Mouse (Mus musculus): ENCODE measurements around the gene Hist1h3d. TPM values are rescaled to one million over a fixed set of nuclear protein-coding genes. Genes with fewer than 3 reads are reported as not detected.
"Not testable (repeated sequence)": the region's sequence is repeated elsewhere in the genome, so short reads cannot be mapped to it uniquely, and the experiment has no call there.

The Hist1h3d gene
- total and polyA plus RNA-seq, 3 experiments: 1.4 to 150 TPM; not detected in 1

DNA sequence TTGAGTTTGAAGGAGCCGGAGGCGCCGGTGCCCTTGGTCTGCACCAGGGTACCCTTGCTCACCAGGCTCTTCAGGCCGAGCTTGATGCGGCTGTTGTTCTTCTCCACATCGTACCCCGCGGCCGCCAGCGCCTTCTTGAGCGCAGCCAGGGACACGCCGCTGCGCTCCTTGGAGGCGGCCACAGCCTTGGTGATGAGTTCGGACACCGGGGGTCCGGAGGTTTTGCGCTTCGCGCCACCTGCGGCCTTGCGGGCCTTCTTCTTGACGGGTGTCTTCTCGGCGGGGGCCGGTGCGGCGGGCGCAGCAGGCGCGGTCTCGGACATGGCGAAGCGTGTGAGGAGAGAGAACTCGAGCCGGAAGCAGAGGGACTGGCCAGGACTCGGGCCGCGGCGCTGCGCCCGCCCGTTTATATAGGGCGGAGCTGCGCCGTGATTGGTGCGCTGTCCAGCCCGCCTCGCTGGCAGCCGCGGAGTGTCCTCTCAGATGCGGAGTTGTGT is 46.7 kb downstream of the Hist1h3d start, which contains the start of gene Hist1h1e:
Hist1h1e (minus strand) TSS at position 384 of the 497 bp plus-strand sequence.
- H3K9me3 ChIP-seq (replicated peaks; ENCODE audit: insufficient read depth, low read length); H3K79me2 ChIP-seq (ENCODE audit: control insufficient read depth, insufficient read depth, low read length, poor library complexity); H3K4me1 ChIP-seq (ENCODE audit: control insufficient read depth in 1 of 2, insufficient read depth in 2 of 2, low read length in 2 of 2); H3K27me3 ChIP-seq (ENCODE audit: control insufficient read depth in 1 of 2, insufficient read depth in 2 of 2, low read length in 2 of 2); H3K36me3 ChIP-seq (ENCODE audit: control insufficient read depth in 1 of 2, insufficient read depth in 2 of 2, low read length in 2 of 2): not testable (repeated sequence)
- H3K4me3 ChIP-seq (ENCODE audit: control insufficient read depth in 1 of 2, insufficient read depth in 1 of 2, low read depth in 2 of 2, low read length in 2 of 2): peak within 1 kb of the TSS; percentile 49 to 52
- peak within 1 kb of the TSS; percentile 95 for H3K27ac ChIP-seq (ENCODE audit: control insufficient read depth, low read depth, low read length)
- DNase-seq (ENCODE audit: low read depth, low spot score): peak; percentile 90
- TF ChIP-seq TBP (IDR thresholded peaks at IDR 0.05; ENCODE audit: low read depth, low read length) (peak; percentile 99), SIN3A (IDR thresholded peaks at IDR 0.05; ENCODE audit: low read length) (peak; percentile 62; the same call in 1 of the 2 replicates), HCFC1 (IDR thresholded peaks at IDR 0.05; ENCODE audit: low read depth, low read length) (peak; percentile 63; the same call in 1 of the 2 replicates), ELF1 (IDR thresholded peaks at IDR 0.05; ENCODE audit: low read depth, low read length) (peak; percentile 46; the same call in 1 of the 2 replicates), POLR2AphosphoS2 (IDR thresholded peaks at IDR 0.05; ENCODE audit: low read length) (peak; percentile 86; the same call in 1 of the 2 replicates), EP300 (IDR thresholded peaks at IDR 0.05; ENCODE audit: low read depth in 1 of 2, low read length in 2 of 2) (0 out of 4 replicates have a peak, but pooled peaks of 1 of the 2 experiments have one; percentile 32), NELFE (IDR thresholded peaks at IDR 0.05; ENCODE audit: low read depth, low read length) (peak; percentile 99), MXI1 (IDR thresholded peaks at IDR 0.05; ENCODE audit: low read depth, low read length) (peak; percentile 9), CHD1 (IDR thresholded peaks at IDR 0.05; ENCODE audit: low read depth, low read length) (peak; percentile 26; the same call in 1 of the 2 replicates), ZMIZ1 (IDR thresholded peaks at IDR 0.05; ENCODE audit: low read depth, low read length) (peak; percentile 100), E2F4 (IDR thresholded peaks at IDR 0.05; ENCODE audit: borderline replicate concordance, low read depth, low read length) (peak; percentile 44; the same call in 1 of the 2 replicates), POLR2AphosphoS5 (IDR thresholded peaks at IDR 0.05; ENCODE audit: borderline replicate concordance, low read depth, low read length) (0 out of 2 replicates have a peak, but pooled peaks have one; percentile 76), TCF12 (IDR thresholded peaks at IDR 0.05; ENCODE audit: low read depth, low read length) (peak; percentile 88), UBTF (IDR thresholded peaks at IDR 0.05; ENCODE audit: borderline replicate concordance, insufficient read depth, low read depth, low read length) (peak; percentile 11; the same call in 1 of the 2 replicates), POLR2A (IDR thresholded peaks at IDR 0.05; ENCODE audit: control insufficient read depth in 1 of 2, insufficient read depth in 1 of 2, low read depth in 1 of 2, low read length in 2 of 2, poor library complexity in 1 of 2) (peak; percentile 79 to 82; a peak in 3 of 4 replicates)
- H3K9ac ChIP-seq (ENCODE audit: control insufficient read depth, low read depth, low read length, poor library complexity, severe bottlenecking): peak within 1 kb of the TSS; percentile 88

- peak overlapping the region; percentile 69 for H3K9ac ChIP-seq (ENCODE audit: control insufficient read depth, low read depth, low read length, poor library complexity, severe bottlenecking)
- H3K27me3 ChIP-seq (ENCODE audit: control insufficient read depth in 1 of 2, insufficient read depth in 2 of 2, low read length in 2 of 2): peaks cover 0 to 2% of the 10 kb centered on the region in 2 experiments; a peak in 1 of 4 replicates
- peak overlapping the region; percentile 63; the same call in 1 of the 2 replicates for H3K27ac ChIP-seq (ENCODE audit: control insufficient read depth, low read depth, low read length)
- peaks cover 0 to 10% of the 10 kb centered on the region in 2 experiments; a peak in 2 of 4 replicates for H3K4me1 ChIP-seq (ENCODE audit: control insufficient read depth in 1 of 2, insufficient read depth in 2 of 2, low read length in 2 of 2)
- no peaks in the 10 kb centered on the region for H3K9me3 ChIP-seq (replicated peaks; ENCODE audit: insufficient read depth, low read length)
- H3K36me3 ChIP-seq (ENCODE audit: control insufficient read depth in 1 of 2, insufficient read depth in 2 of 2, low read length in 2 of 2): peaks cover 0 to 9% of the 10 kb centered on the region in 2 experiments; a peak in 2 of 4 replicates
- no peak for DNase-seq (ENCODE audit: low read depth, low spot score)
- H3K4me3 ChIP-seq (ENCODE audit: control insufficient read depth in 1 of 2, insufficient read depth in 1 of 2, low read depth in 2 of 2, low read length in 2 of 2): peak overlapping the region; percentile 49 to 52
- no peak; the same call in 1 of the 2 replicates for TF ChIP-seq SIN3A (IDR thresholded peaks at IDR 0.05; ENCODE audit: low read length)
- peaks cover 2% of the 10 kb centered on the region; the same call in 1 of the 2 replicates for H3K79me2 ChIP-seq (ENCODE audit: control insufficient read depth, insufficient read depth, low read length, poor library complexity)
These were observed 47.4 kb downstream of the Hist1h3d start for GRCm38 (mm10) chr13:23622861-23623450.

Other genes with a start within 250 kb of the Hist1h3d start
Only the 30 nearest of the 35 such genes appear.
- 12.5 and 16.2 TPM in 2 replicates for gene Abt1, start 151.9 kb upstream of the Hist1h3d start, total RNA-seq (2012; rRNA removed)
- gene Abt1, start 151.9 kb upstream of the Hist1h3d start, polyA plus RNA-seq (2012; ENCODE audit: insufficient read depth in 1 of 2, insufficient read length in 2 of 2, low read depth in 1 of 2, low replicate concordance in 2 of 2, missing spikeins in 1 of 2): 10 to 100 TPM in 1 of 2 experiments, not detected in 1; 14.2 TPM
- gene Btn1a1, start 109.9 kb upstream of the Hist1h3d start, total RNA-seq (2012; rRNA removed): 0.07 TPM in 1 of 2 replicates, not detected in the other
- under 1 TPM in 1 of 2 experiments, not detected in 1; 0.25 TPM for gene Btn1a1, start 109.9 kb upstream of the Hist1h3d start, polyA plus RNA-seq (2012; ENCODE audit: insufficient read depth in 1 of 2, insufficient read length in 2 of 2, low read depth in 1 of 2, low replicate concordance in 2 of 2, missing spikeins in 1 of 2)
- gene Btn2a2, start 86.9 kb upstream of the Hist1h3d start, total RNA-seq (2012; rRNA removed): not detected in 2 replicates
- not detected for gene Btn2a2, start 86.9 kb upstream of the Hist1h3d start, polyA plus RNA-seq (2012; ENCODE audit: insufficient read depth in 1 of 2, insufficient read length in 2 of 2, low read depth in 1 of 2, low replicate concordance in 2 of 2, missing spikeins in 1 of 2)
- 5,750 and 5,753 TPM in 2 replicates for gene Hist1h4h, start 44.7 kb upstream of the Hist1h3d start, total RNA-seq (2012; rRNA removed)
- gene Hist1h4h, start 44.7 kb upstream of the Hist1h3d start, polyA plus RNA-seq (2012; ENCODE audit: insufficient read depth in 1 of 2, insufficient read length in 2 of 2, low read depth in 1 of 2, low replicate concordance in 2 of 2, missing spikeins in 1 of 2): 1 to 10 TPM in 1 of 2 experiments, not detected in 1; 9.9 TPM
- gene Hist1h2af, start 41.9 kb upstream of the Hist1h3d start, total RNA-seq (2012; rRNA removed): 939 and 1,000 TPM in 2 replicates
- gene Hist1h2af, start 41.9 kb upstream of the Hist1h3d start, polyA plus RNA-seq (2012; ENCODE audit: insufficient read depth in 1 of 2, insufficient read length in 2 of 2, low read depth in 1 of 2, low replicate concordance in 2 of 2, missing spikeins in 1 of 2): 10 to 100 TPM in 1 of 2 experiments, not detected in 1; 64.3 TPM
- 441 and 728 TPM in 2 replicates for gene Hist1h3g, start 40.3 kb upstream of the Hist1h3d start, total RNA-seq (2012; rRNA removed)
- gene Hist1h3g, start 40.3 kb upstream of the Hist1h3d start, polyA plus RNA-seq (2012; ENCODE audit: insufficient read depth in 1 of 2, insufficient read length in 2 of 2, low read depth in 1 of 2, low replicate concordance in 2 of 2, missing spikeins in 1 of 2): 1 to 10 TPM in 1 of 2 experiments, not detected in 1; 5.2 TPM
- 275 and 350 TPM in 2 replicates for gene Hist1h2bh, start 32.4 kb upstream of the Hist1h3d start, total RNA-seq (2012; rRNA removed)
- under 1 TPM in 1 of 2 experiments, not detected in 1; 0.70 TPM for gene Hist1h2bh, start 32.4 kb upstream of the Hist1h3d start, polyA plus RNA-seq (2012; ENCODE audit: insufficient read depth in 1 of 2, insufficient read length in 2 of 2, low read depth in 1 of 2, low replicate concordance in 2 of 2, missing spikeins in 1 of 2)
- 541 and 709 TPM in 2 replicates for gene Hist1h3f, start 31.7 kb upstream of the Hist1h3d start, total RNA-seq (2012; rRNA removed)
- gene Hist1h3f, start 31.7 kb upstream of the Hist1h3d start, polyA plus RNA-seq (2012; ENCODE audit: insufficient read depth in 1 of 2, insufficient read length in 2 of 2, low read depth in 1 of 2, low replicate concordance in 2 of 2, missing spikeins in 1 of 2): 1 to 10 TPM in 1 of 2 experiments, not detected in 1; 1.2 TPM
- 3,786 and 4,217 TPM in 2 replicates for gene Hist1h4f, start 24.1 kb upstream of the Hist1h3d start, total RNA-seq (2012; rRNA removed)
- gene Hist1h4f, start 24.1 kb upstream of the Hist1h3d start, polyA plus RNA-seq (2012; ENCODE audit: insufficient read depth in 1 of 2, insufficient read length in 2 of 2, low read depth in 1 of 2, low replicate concordance in 2 of 2, missing spikeins in 1 of 2): 10 to 100 TPM in 1 of 2 experiments, not detected in 1; 14.4 TPM
- gene Hist1h1d, start 22.5 kb upstream of the Hist1h3d start, total RNA-seq (2012; rRNA removed): 115 and 134 TPM in 2 replicates
- gene Hist1h1d, start 22.5 kb upstream of the Hist1h3d start, polyA plus RNA-seq (2012; ENCODE audit: insufficient read depth in 1 of 2, insufficient read length in 2 of 2, low read depth in 1 of 2, low replicate concordance in 2 of 2, missing spikeins in 1 of 2): under 1 TPM in 1 of 2 experiments, not detected in 1; 0.24 TPM
- 1,049 and 1,400 TPM in 2 replicates for gene Hist1h3e, start 13.4 kb upstream of the Hist1h3d start, total RNA-seq (2012; rRNA removed)
- gene Hist1h3e, start 13.4 kb upstream of the Hist1h3d start, polyA plus RNA-seq (2012; ENCODE audit: insufficient read depth in 1 of 2, insufficient read length in 2 of 2, low read depth in 1 of 2, low replicate concordance in 2 of 2, missing spikeins in 1 of 2): 1 to 10 TPM in 1 of 2 experiments, not detected in 1; 4.5 TPM
- 560 and 662 TPM in 2 replicates for gene Hist1h2ae, start 4.5 kb upstream of the Hist1h3d start, total RNA-seq (2012; rRNA removed)
- gene Hist1h2ae, start 4.5 kb upstream of the Hist1h3d start, polyA plus RNA-seq (2012; ENCODE audit: insufficient read depth in 1 of 2, insufficient read length in 2 of 2, low read depth in 1 of 2, low replicate concordance in 2 of 2, missing spikeins in 1 of 2): 1 to 10 TPM in 1 of 2 experiments, not detected in 1; 3.3 TPM
- 2,580 and 3,348 TPM in 2 replicates for gene Hist1h2bg, start 4.4 kb upstream of the Hist1h3d start, total RNA-seq (2012; rRNA removed)
- 10 to 100 TPM in 1 of 2 experiments, not detected in 1; 14.7 TPM for gene Hist1h2bg, start 4.4 kb upstream of the Hist1h3d start, polyA plus RNA-seq (2012; ENCODE audit: insufficient read depth in 1 of 2, insufficient read length in 2 of 2, low read depth in 1 of 2, low replicate concordance in 2 of 2, missing spikeins in 1 of 2)
- 1,093 and 1,255 TPM in 2 replicates for gene Hist1h2bf, start 1.6 kb upstream of the Hist1h3d start, total RNA-seq (2012; rRNA removed)
- 1 to 10 TPM in 1 of 2 experiments, not detected in 1; 2.2 TPM for gene Hist1h2bf, start 1.6 kb upstream of the Hist1h3d start, polyA plus RNA-seq (2012; ENCODE audit: insufficient read depth in 1 of 2, insufficient read length in 2 of 2, low read depth in 1 of 2, low replicate concordance in 2 of 2, missing spikeins in 1 of 2)
- gene Hist1h2ad, start 1.4 kb upstream of the Hist1h3d start, total RNA-seq (2012; rRNA removed): 924 and 1,082 TPM in 2 replicates
- gene Hist1h2ad, start 1.4 kb upstream of the Hist1h3d start, polyA plus RNA-seq (2012; ENCODE audit: insufficient read depth in 1 of 2, insufficient read length in 2 of 2, low read depth in 1 of 2, low replicate concordance in 2 of 2, missing spikeins in 1 of 2): under 1 TPM in 1 of 2 experiments, not detected in 1; 0.14 TPM
- 1,889 and 1,922 TPM in 2 replicates for gene Hist1h4d, start 5.8 kb downstream of the Hist1h3d start, total RNA-seq (2012; rRNA removed)
- 10 to 100 TPM in 1 of 2 experiments, not detected in 1; 11.7 TPM for gene Hist1h4d, start 5.8 kb downstream of the Hist1h3d start, polyA plus RNA-seq (2012; ENCODE audit: insufficient read depth in 1 of 2, insufficient read length in 2 of 2, low read depth in 1 of 2, low replicate concordance in 2 of 2, missing spikeins in 1 of 2)
- gene Hist1h2be, start 45.4 kb downstream of the Hist1h3d start, total RNA-seq (2012; rRNA removed): 237 and 340 TPM in 2 replicates
- gene Hist1h2be, start 45.4 kb downstream of the Hist1h3d start, polyA plus RNA-seq (2012; ENCODE audit: insufficient read depth in 1 of 2, insufficient read length in 2 of 2, low read depth in 1 of 2, low replicate concordance in 2 of 2, missing spikeins in 1 of 2): under 1 TPM in 1 of 2 experiments, not detected in 1; 0.49 TPM
- 268 and 340 TPM in 2 replicates for gene Hist1h1e, start 46.8 kb downstream of the Hist1h3d start, total RNA-seq (2012; rRNA removed)
- 1 to 10 TPM in 1 of 2 experiments, not detected in 1; 1.6 TPM for gene Hist1h1e, start 46.8 kb downstream of the Hist1h3d start, polyA plus RNA-seq (2012; ENCODE audit: insufficient read depth in 1 of 2, insufficient read length in 2 of 2, low read depth in 1 of 2, low replicate concordance in 2 of 2, missing spikeins in 1 of 2)
- gene Hist1h2ac, start 108.2 kb downstream of the Hist1h3d start, total RNA-seq (2012; rRNA removed): 123 and 153 TPM in 2 replicates
- gene Hist1h2ac, start 108.2 kb downstream of the Hist1h3d start, polyA plus RNA-seq (2012; ENCODE audit: insufficient read depth in 1 of 2, insufficient read length in 2 of 2, low read depth in 1 of 2, low replicate concordance in 2 of 2, missing spikeins in 1 of 2): under 1 TPM in 1 of 2 experiments, not detected in 1; 0.15 TPM
- gene Hist1h2bc, start 108.4 kb downstream of the Hist1h3d start, total RNA-seq (2012; rRNA removed): 694 and 982 TPM in 2 replicates
- 1 to 10 TPM in 1 of 2 experiments, not detected in 1; 3.1 TPM for gene Hist1h2bc, start 108.4 kb downstream of the Hist1h3d start, polyA plus RNA-seq (2012; ENCODE audit: insufficient read depth in 1 of 2, insufficient read length in 2 of 2, low read depth in 1 of 2, low replicate concordance in 2 of 2, missing spikeins in 1 of 2)
- 2.7 and 6.3 TPM in 2 replicates for gene Hist1h1t, start 120.1 kb downstream of the Hist1h3d start, total RNA-seq (2012; rRNA removed)
- not detected for gene Hist1h1t, start 120.1 kb downstream of the Hist1h3d start, polyA plus RNA-seq (2012; ENCODE audit: insufficient read depth in 1 of 2, insufficient read length in 2 of 2, low read depth in 1 of 2, low replicate concordance in 2 of 2, missing spikeins in 1 of 2)
- 1,967 and 2,008 TPM in 2 replicates for gene Hist1h4c, start 122.7 kb downstream of the Hist1h3d start, total RNA-seq (2012; rRNA removed)
- 1 to 10 TPM in 1 of 2 experiments, not detected in 1; 4.1 TPM for gene Hist1h4c, start 122.7 kb downstream of the Hist1h3d start, polyA plus RNA-seq (2012; ENCODE audit: insufficient read depth in 1 of 2, insufficient read length in 2 of 2, low read depth in 1 of 2, low replicate concordance in 2 of 2, missing spikeins in 1 of 2)
- gene Hfe, start 135.1 kb downstream of the Hist1h3d start, total RNA-seq (2012; rRNA removed): not detected in 2 replicates
- not detected for gene Hfe, start 135.1 kb downstream of the Hist1h3d start, polyA plus RNA-seq (2012; ENCODE audit: insufficient read depth in 1 of 2, insufficient read length in 2 of 2, low read depth in 1 of 2, low replicate concordance in 2 of 2, missing spikeins in 1 of 2)
- gene Hist1h1c, start 163.0 kb downstream of the Hist1h3d start, total RNA-seq (2012; rRNA removed): 348 and 479 TPM in 2 replicates
- gene Hist1h1c, start 163.0 kb downstream of the Hist1h3d start, polyA plus RNA-seq (2012; ENCODE audit: insufficient read depth in 1 of 2, insufficient read length in 2 of 2, low read depth in 1 of 2, low replicate concordance in 2 of 2, missing spikeins in 1 of 2): 1 to 10 TPM in 1 of 2 experiments, not detected in 1; 3.8 TPM
- 1,651 and 2,239 TPM in 2 replicates for gene Hist1h3c, start 169.8 kb downstream of the Hist1h3d start, total RNA-seq (2012; rRNA removed)
- 1 to 10 TPM in 1 of 2 experiments, not detected in 1; 1.7 TPM for gene Hist1h3c, start 169.8 kb downstream of the Hist1h3d start, polyA plus RNA-seq (2012; ENCODE audit: insufficient read depth in 1 of 2, insufficient read length in 2 of 2, low read depth in 1 of 2, low replicate concordance in 2 of 2, missing spikeins in 1 of 2)
- 2,278 and 3,150 TPM in 2 replicates for gene Hist1h2bb, start 171.0 kb downstream of the Hist1h3d start, total RNA-seq (2012; rRNA removed)
- gene Hist1h2bb, start 171.0 kb downstream of the Hist1h3d start, polyA plus RNA-seq (2012; ENCODE audit: insufficient read depth in 1 of 2, insufficient read length in 2 of 2, low read depth in 1 of 2, low replicate concordance in 2 of 2, missing spikeins in 1 of 2): 1 to 10 TPM in 1 of 2 experiments, not detected in 1; 3.2 TPM
- gene Hist1h2ab, start 175.4 kb downstream of the Hist1h3d start, total RNA-seq (2012; rRNA removed): 2,219 and 2,780 TPM in 2 replicates
- gene Hist1h2ab, start 175.4 kb downstream of the Hist1h3d start, polyA plus RNA-seq (2012; ENCODE audit: insufficient read depth in 1 of 2, insufficient read length in 2 of 2, low read depth in 1 of 2, low replicate concordance in 2 of 2, missing spikeins in 1 of 2): 1 to 10 TPM in 1 of 2 experiments, not detected in 1; 8.0 TPM
- gene Hist1h3b, start 176.5 kb downstream of the Hist1h3d start, total RNA-seq (2012; rRNA removed): 1,725 and 2,102 TPM in 2 replicates
- 1 to 10 TPM in 1 of 2 experiments, not detected in 1; 6.6 TPM for gene Hist1h3b, start 176.5 kb downstream of the Hist1h3d start, polyA plus RNA-seq (2012; ENCODE audit: insufficient read depth in 1 of 2, insufficient read length in 2 of 2, low read depth in 1 of 2, low replicate concordance in 2 of 2, missing spikeins in 1 of 2)
- gene Hist1h4b, start 181.2 kb downstream of the Hist1h3d start, total RNA-seq (2012; rRNA removed): 3,071 and 3,339 TPM in 2 replicates
- gene Hist1h4b, start 181.2 kb downstream of the Hist1h3d start, polyA plus RNA-seq (2012; ENCODE audit: insufficient read depth in 1 of 2, insufficient read length in 2 of 2, low read depth in 1 of 2, low replicate concordance in 2 of 2, missing spikeins in 1 of 2): 10 to 100 TPM in 1 of 2 experiments, not detected in 1; 19.0 TPM
- gene Hist1h4a, start 185.5 kb downstream of the Hist1h3d start, total RNA-seq (2012; rRNA removed): 2,939 and 3,025 TPM in 2 replicates
- 1 to 10 TPM in 1 of 2 experiments, not detected in 1; 9.8 TPM for gene Hist1h4a, start 185.5 kb downstream of the Hist1h3d start, polyA plus RNA-seq (2012; ENCODE audit: insufficient read depth in 1 of 2, insufficient read length in 2 of 2, low read depth in 1 of 2, low replicate concordance in 2 of 2, missing spikeins in 1 of 2)